Mouse (Mus musculus) kidney, postnatal 0 days (tissue): ENCODE measurements around the gene Robo3. TPM values are rescaled to one million over a fixed set of nuclear protein-coding genes. Genes with fewer than 3 reads are reported as not detected.

Experiments
- ATAC-seq: fragments of 200-750 bp; cut with Nextera tagmentation; replicated peaks from 2 replicates; pipeline ENCODE4 v1.8.0; 2017; ENCODE audit warnings: low read depth, moderate number of reproducible peaks, moderate TSS enrichment, moderate library complexity; ENCODE audit not compliant: low FRiP score
- DNase-seq: peaks from one replicate; pipeline ENCODE4 v3.0.0-alpha.2; 2016; ENCODE audit warnings: low spot score
- H3K27ac ChIP-seq: fragments of 300-500 bp; sonication (generic); 2 replicates; pipeline ENCODE4 v1.5.1; 2014; ENCODE audit warnings: mild to moderate bottlenecking
- H3K27me3 ChIP-seq: fragments of 300-500 bp; sonication (generic); 2 replicates; pipeline ENCODE4 v1.6.1; 2014; ENCODE audit warnings: low read length, mixed read lengths; ENCODE audit not compliant: insufficient read depth
- H3K36me3 ChIP-seq: fragments of 300-500 bp; sonication (generic); 2 replicates; pipeline ENCODE4 v1.6.1; 2014; ENCODE audit warnings: low read length, mixed read lengths; ENCODE audit not compliant: insufficient read depth
- H3K4me1 ChIP-seq: fragments of 300-500 bp; sonication (generic); replicated peaks from 2 replicates; pipeline ENCODE4 v1.6.1; 2014; ENCODE audit warnings: antibody characterized with exemption, low read length, mixed read lengths; ENCODE audit not compliant: insufficient read depth
- H3K4me2 ChIP-seq: fragments of 300-500 bp; sonication (generic); 2 replicates; pipeline ENCODE4 v1.6.1; 2014; ENCODE audit warnings: mild to moderate bottlenecking, low read length, moderate library complexity, mixed read lengths
- H3K4me3 ChIP-seq: fragments of 300-500 bp; sonication (generic); replicated peaks from 2 replicates; pipeline ENCODE4 v1.5.1; 2014; ENCODE audit warnings: low read depth, low read length
- H3K9ac ChIP-seq: fragments of 300-500 bp; sonication (generic); 2 replicates; pipeline ENCODE4 v1.6.1; 2014; ENCODE audit warnings: low read depth, low read length
- H3K9me3 ChIP-seq: fragments of 300-500 bp; sonication (generic); replicated peaks from 2 replicates; pipeline ENCODE4 v1.6.1; 2016; ENCODE audit warnings: low read length, inconsistent platforms, mixed read lengths
- CTCF ChIP-seq: IDR thresholded peaks from 2 replicates; pipeline ENCODE4 v1.5.1; 2016; ENCODE audit warnings: antibody characterized with exemption, low read depth, mild to moderate bottlenecking, moderate library complexity
- WGBS: fragments of 180-500 bp; shearing (Covaris S2); extraction: QIAGEN DNeasy Blood & Tissue Kit; methylation state at CpG from one replicate; pipeline ENCODE4 v1.1.7; 2014; 5-methylcytosine and 5-hydroxymethylcytosine counted together
- polyA plus RNA-seq: library from polyadenylated mRNA; unstranded; fragments of >200 nt; fragmentation: Nextera tagmentation; extraction: Ambion mirVana; gene quantifications from 2 replicates; pipeline ENCODE4 v1.2.1, GENCODE M21; 2015

The Robo3 gene
- 0.25 and 0.51 TPM in 2 replicates for polyA plus RNA-seq

- H3K27ac ChIP-seq: no peak within 1 kb of the TSS
Observed at GRCm38 (mm10) chr9:37432720-37433421, at the start of gene Robo3. Gene Robo3, minus strand, starts transcription at chr9:37433246.

GRCm38 (mm10) chr9:37474923-37475322 is 41.9 kb upstream of the Robo3 start:
- DNase-seq: no peak
- no peaks in the 10 kb centered on the region for H3K4me1 ChIP-seq
- no peak overlapping the region for H3K4me2 ChIP-seq
- ATAC-seq: no peak
- no peaks in the 10 kb centered on the region for H3K9me3 ChIP-seq
- H3K27ac ChIP-seq: no peak overlapping the region
- no peak for TF ChIP-seq CTCF
- H3K9ac ChIP-seq: no peak overlapping the region
- no peaks in the 10 kb centered on the region for H3K36me3 ChIP-seq
- H3K27me3 ChIP-seq: no peaks in the 10 kb centered on the region
- no peak overlapping the region for H3K4me3 ChIP-seq
- WGBS: 86% methylated on average over 7 of the region's 7 CpGs

More at GRCm38 (mm10) chr9:37432720-37433421, at the start of gene Robo3:
- Histone ChIP-seq H3K9me3 (no peaks in the 10 kb centered on the region), H3K27me3 (peaks cover 52% of the 10 kb centered on the region), H3K4me2 (peak within 1 kb of the TSS; percentile 47), H3K4me1 (peaks cover 4% of the 10 kb centered on the region; the same call in 1 of the 2 replicates), H3K4me3 (peak within 1 kb of the TSS; percentile 27), H3K9ac (no peak within 1 kb of the TSS), H3K36me3 (no peaks in the 10 kb centered on the region)
- no peak for DNase-seq
- TF ChIP-seq CTCF: no peak
- WGBS: under 1% methylated on average over 36 of the region's 40 CpGs
- ATAC-seq: 0 out of 2 replicates have a peak, but pooled peaks have one; percentile 5

- Histone ChIP-seq H3K27ac (no peak overlapping the region), H3K4me2 (no peak overlapping the region), H3K9ac (no peak overlapping the region), H3K36me3 (no peaks in the 10 kb centered on the region), H3K9me3 (no peaks in the 10 kb centered on the region), H3K4me1 (no peaks in the 10 kb centered on the region), H3K27me3 (no peaks in the 10 kb centered on the region), H3K4me3 (no peak overlapping the region)
- DNase-seq (no peak), ATAC-seq (0 out of 2 replicates have a peak, but pooled peaks have one; percentile 57)
- WGBS: 64% methylated on average over 3 of the region's 3 CpGs
- peak; percentile 28; the same call in 1 of the 2 replicates for TF ChIP-seq CTCF
Observed at GRCm38 (mm10) chr9:37473611-37474125, 40.6 kb upstream of the Robo3 start.

- Histone ChIP-seq H3K9me3 (no peaks in the 10 kb centered on the region), H3K4me2 (no peak overlapping the region), H3K27me3 (peaks cover 41% of the 10 kb centered on the region), H3K4me3 (no peak overlapping the region), H3K27ac (no peak overlapping the region), H3K9ac (no peak overlapping the region), H3K4me1 (no peaks in the 10 kb centered on the region; the same call in 1 of the 2 replicates), H3K36me3 (no peaks in the 10 kb centered on the region)
- 13% methylated on average over 7 of the region's 7 CpGs for WGBS
- ATAC-seq (no peak), DNase-seq (peak; percentile 88)
- TF ChIP-seq CTCF: peak; percentile 70
Observed at GRCm38 (mm10) chr9:37462764-37463163, 29.7 kb upstream of the Robo3 start.

GRCm38 (mm10) chr9:37461571-37461970 is 28.5 kb upstream of the Robo3 start:
- Histone ChIP-seq H3K9me3 (no peaks in the 10 kb centered on the region), H3K36me3 (no peaks in the 10 kb centered on the region), H3K9ac (no peak overlapping the region), H3K27me3 (peaks cover 53% of the 10 kb centered on the region), H3K4me3 (no peak overlapping the region), H3K4me1 (no peaks in the 10 kb centered on the region; the same call in none of the 2 replicates), H3K4me2 (no peak overlapping the region), H3K27ac (no peak overlapping the region)
- ATAC-seq (no peak), DNase-seq (no peak)
- TF ChIP-seq CTCF: no peak
- WGBS: 4% methylated on average over 3 of the region's 3 CpGs

GRCm38 (mm10) chr9:37460961-37461340 is 27.9 kb upstream of the Robo3 start:
- TF ChIP-seq CTCF: no peak
- Histone ChIP-seq H3K27me3 (peaks cover 59% of the 10 kb centered on the region), H3K36me3 (no peaks in the 10 kb centered on the region), H3K27ac (no peak overlapping the region), H3K9ac (no peak overlapping the region), H3K4me1 (no peaks in the 10 kb centered on the region; the same call in none of the 2 replicates), H3K9me3 (no peaks in the 10 kb centered on the region), H3K4me3 (peak overlapping the region; percentile 44), H3K4me2 (peak overlapping the region; percentile 79)
- 6% methylated on average over 5 of the region's 5 CpGs for WGBS
- DNase-seq (no peak), ATAC-seq (no peak)
